Mouse (Mus musculus) myocyte (in vitro differentiated cells): ENCODE measurements around the gene Wsb2. TPM values are rescaled to one million over a fixed set of nuclear protein-coding genes. Genes with fewer than 3 reads are reported as not detected.

ENCODE experiments used
- H3K27me3 ChIP-seq: one replicate; pipeline ENCODE4 v1.6.1; 2011; ENCODE audit not compliant: control insufficient read depth, insufficient read depth, insufficient read length
- H3K36me3 ChIP-seq: one replicate; pipeline ENCODE4 v1.6.1; 2011; ENCODE audit not compliant: control insufficient read depth, insufficient read depth
- H3K4me2 ChIP-seq: one replicate; pipeline ENCODE4 v1.6.1; 2011; ENCODE audit warnings: low read depth, control low read depth
- H3K4me3 ChIP-seq: one replicate; pipeline ENCODE4 v1.5.1; 2011; ENCODE audit warnings: mild to moderate bottlenecking, control low read depth, moderate library complexity
- H3K79me2 ChIP-seq: one replicate; pipeline ENCODE4 v1.6.1; 2011; ENCODE audit not compliant: control insufficient read depth, insufficient read depth
- H3ac ChIP-seq: one replicate; pipeline ENCODE4 v1.6.1; 2011; ENCODE audit not compliant: control insufficient read depth, insufficient read length
- CEBPB ChIP-seq: IDR thresholded peaks from 2 replicates; pipeline ENCODE4 v1.6.1; 2011; ENCODE audit warnings: mild to moderate bottlenecking, moderate library complexity; ENCODE audit not compliant: poor library complexity, insufficient read depth, severe bottlenecking
- E2F4 ChIP-seq: IDR thresholded peaks from one replicate; pipeline ENCODE4 v1.6.1; 2011; ENCODE audit warnings: mild to moderate bottlenecking, control low read depth, moderate library complexity; ENCODE audit not compliant: insufficient read depth
- MAX ChIP-seq: IDR thresholded peaks from one replicate; pipeline ENCODE4 v1.6.1; 2011; ENCODE audit warnings: low read depth, mild to moderate bottlenecking, control low read depth
- MYOD1 ChIP-seq, 3 experiments: IDR thresholded peaks; one replicate each; pipeline ENCODE4 v1.6.1; 2011; ENCODE audit warnings: control low read depth in 2 of 3, low read depth in 2 of 3, mild to moderate bottlenecking in 2 of 3, moderate library complexity in 1 of 3; ENCODE audit not compliant: insufficient read length in 2 of 3, control insufficient read depth in 1 of 3
- MYOG ChIP-seq, 3 experiments: IDR thresholded peaks; one replicate each; pipeline ENCODE4 v1.6.1; 2011; ENCODE audit warnings: control low read depth in 2 of 3, low read depth in 2 of 3, mild to moderate bottlenecking in 2 of 3; ENCODE audit not compliant: insufficient read length in 2 of 3, control insufficient read depth in 1 of 3, insufficient read depth in 1 of 3
- POLR2A ChIP-seq: IDR thresholded peaks from one replicate; pipeline ENCODE4 v1.6.1; 2011; ENCODE audit warnings: low read depth, mild to moderate bottlenecking, control low read depth, moderate library complexity; ENCODE audit not compliant: insufficient read length
- POLR2AphosphoS2 ChIP-seq: IDR thresholded peaks from one replicate; pipeline ENCODE4 v1.6.1; 2011; ENCODE audit warnings: low read depth, control low read depth; ENCODE audit not compliant: insufficient read length
- REST ChIP-seq: IDR thresholded peaks from one replicate; pipeline ENCODE4 v1.6.1; 2011; ENCODE audit warnings: mild to moderate bottlenecking, control low read depth, moderate library complexity; ENCODE audit not compliant: insufficient read depth, insufficient read length
- SRF ChIP-seq: IDR thresholded peaks from one replicate; pipeline ENCODE4 v1.6.1; 2011; ENCODE audit warnings: low read depth; ENCODE audit not compliant: control insufficient read depth, insufficient read length
- TCF12 ChIP-seq: IDR thresholded peaks from one replicate; pipeline ENCODE4 v1.6.1; 2011; ENCODE audit warnings: mild to moderate bottlenecking, control low read depth; ENCODE audit not compliant: poor library complexity, insufficient read depth, severe bottlenecking
- TCF3 ChIP-seq: IDR thresholded peaks from one replicate; pipeline ENCODE4 v1.6.1; 2011; ENCODE audit warnings: low read depth, control low read depth; ENCODE audit not compliant: insufficient read length
- USF1 ChIP-seq: IDR thresholded peaks from one replicate; pipeline ENCODE4 v1.6.1; 2011; ENCODE audit warnings: low read depth, mild to moderate bottlenecking, control low read depth, moderate library complexity
- polyA plus RNA-seq: library from polyadenylated mRNA; unstranded; fragments of >200 nt; fragmentation: generic; extraction: Trizol; gene quantifications from one replicate; pipeline ENCODE4 v1.2.1, GENCODE M21; 2012; ENCODE audit warnings: missing spikeins

The Wsb2 gene
- polyA plus RNA-seq, 1 experiment = 142 TPM

GRCm38 (mm10) chr5:117318741-117319629, 38.1 kb upstream of the Wsb2 start, which contains the start of gene Vsig10:
Gene Vsig10 (plus strand): TSS chr5:117319083.
- no peaks in the 10 kb centered on the region for H3K79me2 ChIP-seq
- H3K4me2 ChIP-seq = peak within 1 kb of the TSS; percentile 89
- peak within 1 kb of the TSS; percentile 91 for H3ac ChIP-seq
- H3K36me3 ChIP-seq = no peaks in the 10 kb centered on the region
- H3K27me3 ChIP-seq = no peaks in the 10 kb centered on the region
- H3K4me3 ChIP-seq = peak within 1 kb of the TSS; percentile 51
- TF ChIP-seq POLR2AphosphoS2 (peak; percentile 38), CEBPB (no peak), REST (no peak), MYOD1 (IDR thresholded peaks at IDR 0.05; ENCODE audit: control insufficient read depth in 1 of 3, insufficient read length in 2 of 3, low read depth in 2 of 3) (peak in 2 of 3 experiments; percentile 0 to 24), SRF (peak; percentile 55), MYOG (IDR thresholded peaks at IDR 0.05; ENCODE audit: control insufficient read depth in 1 of 3, insufficient read depth in 1 of 3, insufficient read length in 2 of 3, low read depth in 2 of 3) (peak in 2 of 3 experiments; percentile 5 to 19), POLR2A (peak; percentile 75), E2F4 (no peak)

GRCm38 (mm10) chr5:117323751-117324150, 33.4 kb upstream of the Wsb2 start:
- Histone ChIP-seq H3K36me3 (no peaks in the 10 kb centered on the region), H3ac (no peak overlapping the region), H3K27me3 (no peaks in the 10 kb centered on the region), H3K4me2 (no peak overlapping the region), H3K79me2 (no peaks in the 10 kb centered on the region), H3K4me3 (no peak overlapping the region)
- TF ChIP-seq TCF3 (no peak), MYOG (IDR thresholded peaks at IDR 0.05; ENCODE audit: control insufficient read depth in 1 of 3, insufficient read depth in 1 of 3, insufficient read length in 2 of 3, low read depth in 2 of 3) (no peak), POLR2AphosphoS2 (no peak), POLR2A (no peak), MAX (no peak), MYOD1 (IDR thresholded peaks at IDR 0.05; ENCODE audit: control insufficient read depth in 1 of 3, insufficient read length in 2 of 3, low read depth in 2 of 3) (no peak)

GRCm38 (mm10) chr5:117326408-117326807, 30.7 kb upstream of the Wsb2 start:
- no peak overlapping the region for H3K4me2 ChIP-seq
- H3K27me3 ChIP-seq = no peaks in the 10 kb centered on the region
- H3K36me3 ChIP-seq = no peaks in the 10 kb centered on the region
- H3ac ChIP-seq = no peak overlapping the region
- H3K79me2 ChIP-seq = no peaks in the 10 kb centered on the region
- no peak for TF ChIP-seq REST
- no peak for TF ChIP-seq SRF
- no peak for TF ChIP-seq POLR2AphosphoS2
- no peak for TF ChIP-seq MYOD1 (IDR thresholded peaks at IDR 0.05; ENCODE audit: control insufficient read depth in 1 of 3, insufficient read length in 2 of 3, low read depth in 2 of 3)
- no peak for TF ChIP-seq MYOG (IDR thresholded peaks at IDR 0.05; ENCODE audit: control insufficient read depth in 1 of 3, insufficient read depth in 1 of 3, insufficient read length in 2 of 3, low read depth in 2 of 3)
- no peak for TF ChIP-seq USF1
- TF ChIP-seq E2F4 = no peak
- no peak for TF ChIP-seq CEBPB
- no peak overlapping the region for H3K4me3 ChIP-seq

- Histone ChIP-seq H3K4me2 (no peak overlapping the region), H3K27me3 (no peaks in the 10 kb centered on the region), H3ac (no peak overlapping the region), H3K79me2 (no peaks in the 10 kb centered on the region), H3K36me3 (no peaks in the 10 kb centered on the region), H3K4me3 (no peak overlapping the region)
- no peak for TF ChIP-seq MYOD1 (IDR thresholded peaks at IDR 0.05; ENCODE audit: control insufficient read depth in 1 of 3, insufficient read length in 2 of 3, low read depth in 2 of 3)
- no peak for TF ChIP-seq TCF12
- no peak for TF ChIP-seq POLR2AphosphoS2
- no peak for TF ChIP-seq MYOG (IDR thresholded peaks at IDR 0.05; ENCODE audit: control insufficient read depth in 1 of 3, insufficient read depth in 1 of 3, insufficient read length in 2 of 3, low read depth in 2 of 3)
- TF ChIP-seq POLR2A = no peak
- no peak for TF ChIP-seq SRF
- TF ChIP-seq USF1 = no peak
- TF ChIP-seq REST = no peak
- TF ChIP-seq TCF3 = no peak
- TF ChIP-seq MAX = no peak
- TF ChIP-seq CEBPB = no peak
- TF ChIP-seq E2F4 = no peak
Measured at GRCm38 (mm10) chr5:117330457-117330856, 26.6 kb upstream of the Wsb2 start.

- Histone ChIP-seq H3K4me3 (no peak overlapping the region), H3ac (no peak overlapping the region), H3K4me2 (no peak overlapping the region), H3K27me3 (no peaks in the 10 kb centered on the region), H3K79me2 (no peaks in the 10 kb centered on the region), H3K36me3 (no peaks in the 10 kb centered on the region)
- TF ChIP-seq TCF3 (no peak), SRF (no peak), E2F4 (no peak), MYOG (IDR thresholded peaks at IDR 0.05; ENCODE audit: control insufficient read depth in 1 of 3, insufficient read depth in 1 of 3, insufficient read length in 2 of 3, low read depth in 2 of 3) (no peak), POLR2A (no peak), MAX (no peak), USF1 (no peak), TCF12 (no peak), CEBPB (no peak), MYOD1 (IDR thresholded peaks at IDR 0.05; ENCODE audit: control insufficient read depth in 1 of 3, insufficient read length in 2 of 3, low read depth in 2 of 3) (no peak)
Measured at GRCm38 (mm10) chr5:117337999-117338398, 19.1 kb upstream of the Wsb2 start.
